Mouse (Mus musculus) kidney, adult 9 months (tissue): ENCODE measurements around the gene Map3k11.
A peak's percentile ranks its signal among the peaks of the same experiment; 100 is the strongest.

ENCODE experiments used
- DNase-seq: peaks from one replicate; pipeline ENCODE4 v3.0.0; 2022

Gene Map3k11

GRCm38 (mm10) chr19:5688200-5689087 is at the start of gene Map3k11, which contains the start of gene Pcnx3:
Gene Map3k11 (plus strand): TSS chr19:5688742.
Gene Pcnx3 (minus strand): TSS chr19:5688908.
- peak; percentile 99 for DNase-seq

GRCm38 (mm10) chr19:5640339-5640738 is 48.2 kb upstream of the Map3k11 start:
- no peak for DNase-seq

- no peak for DNase-seq
Measured at GRCm38 (mm10) chr19:5641021-5641420, 47.5 kb upstream of the Map3k11 start.

- DNase-seq = no peak
Measured at GRCm38 (mm10) chr19:5641641-5642040, 46.9 kb upstream of the Map3k11 start.

- DNase-seq = no peak
Measured at GRCm38 (mm10) chr19:5645280-5645679, 43.3 kb upstream of the Map3k11 start.

GRCm38 (mm10) chr19:5646731-5647330 is 41.7 kb upstream of the Map3k11 start:
- no peak for DNase-seq

- no peak for DNase-seq
Measured at GRCm38 (mm10) chr19:5647791-5648190, 40.8 kb upstream of the Map3k11 start.

- DNase-seq = peak; percentile 81
Measured at GRCm38 (mm10) chr19:5648401-5649297, 39.9 kb upstream of the Map3k11 start.

GRCm38 (mm10) chr19:5649298-5649741 is 39.2 kb upstream of the Map3k11 start:
- peak; percentile 75 for DNase-seq

GRCm38 (mm10) chr19:5651502-5652274 is 36.9 kb upstream of the Map3k11 start:
- DNase-seq = no peak

GRCm38 (mm10) chr19:5652570-5652969 is 36.0 kb upstream of the Map3k11 start:
- DNase-seq = no peak

- no peak for DNase-seq
Measured at GRCm38 (mm10) chr19:5653969-5654719, 34.4 kb upstream of the Map3k11 start.

- DNase-seq = no peak
Measured at GRCm38 (mm10) chr19:5654720-5655298, 33.7 kb upstream of the Map3k11 start.

- DNase-seq = peak; percentile 57
Measured at GRCm38 (mm10) chr19:5660942-5661751, 27.4 kb upstream of the Map3k11 start.

- DNase-seq = no peak
Measured at GRCm38 (mm10) chr19:5662310-5662709, 26.2 kb upstream of the Map3k11 start.

- DNase-seq = peak; percentile 94
Measured at GRCm38 (mm10) chr19:5662981-5663913, 25.3 kb upstream of the Map3k11 start, which contains the start of gene Sipa1. Gene Sipa1 (minus strand): TSS chr19:5663707.

GRCm38 (mm10) chr19:5664669-5665257 is 23.8 kb upstream of the Map3k11 start:
- no peak for DNase-seq

GRCm38 (mm10) chr19:5665465-5665864 is 23.1 kb upstream of the Map3k11 start:
- DNase-seq = no peak
